Mouse (Mus musculus) erythroblast, embryonic 14.5 days (primary cell): ENCODE data around the gene Gm49361. TPM values are rescaled to one million over a fixed set of nuclear protein-coding genes. Genes with fewer than 3 reads are reported as not detected.
"Not testable (repeated sequence)": the region's sequence is repeated elsewhere in the genome, so short reads cannot be mapped to it uniquely, and the experiment has no call there.

Source experiments
- H3K27me3 ChIP-seq: 2 replicates; pipeline ENCODE4 v1.6.1; 2012; ENCODE audit warnings: inconsistent platforms; ENCODE audit not compliant: control insufficient read depth
- H3K36me3 ChIP-seq: 2 replicates; pipeline ENCODE4 v1.6.1; 2012; ENCODE audit warnings: mild to moderate bottlenecking, inconsistent platforms; ENCODE audit not compliant: control insufficient read depth
- H3K4me1 ChIP-seq: 2 replicates; pipeline ENCODE4 v1.6.1; 2012; ENCODE audit warnings: inconsistent platforms; ENCODE audit not compliant: control insufficient read depth
- H3K4me3 ChIP-seq: replicated peaks from 2 replicates; pipeline ENCODE3; 2012; ENCODE audit warnings: moderate library complexity, mild to moderate bottlenecking, inconsistent platforms
- H3K9me3 ChIP-seq: 2 replicates; pipeline ENCODE4 v1.6.1; 2012; ENCODE audit warnings: low read length, inconsistent platforms, mixed read lengths; ENCODE audit not compliant: control insufficient read depth
- GATA1 ChIP-seq: IDR thresholded peaks from 2 replicates; pipeline ENCODE4 v1.6.1; 2012; ENCODE audit warnings: low read length, inconsistent platforms, mixed read lengths
- TAL1 ChIP-seq: IDR thresholded peaks from 3 replicates; pipeline ENCODE4 v1.6.1; 2012; ENCODE audit warnings: low read length, inconsistent platforms, mixed read lengths
- polyA plus RNA-seq: library from polyadenylated mRNA; stranded (reverse); fragments of >175 nt; gene quantifications from 2 replicates; pipeline ENCODE4 v1.2.3, GENCODE M21; 2012

Gene Gm49361
- polyA plus RNA-seq, 1 experiment, result 0.20 TPM

DNA sequence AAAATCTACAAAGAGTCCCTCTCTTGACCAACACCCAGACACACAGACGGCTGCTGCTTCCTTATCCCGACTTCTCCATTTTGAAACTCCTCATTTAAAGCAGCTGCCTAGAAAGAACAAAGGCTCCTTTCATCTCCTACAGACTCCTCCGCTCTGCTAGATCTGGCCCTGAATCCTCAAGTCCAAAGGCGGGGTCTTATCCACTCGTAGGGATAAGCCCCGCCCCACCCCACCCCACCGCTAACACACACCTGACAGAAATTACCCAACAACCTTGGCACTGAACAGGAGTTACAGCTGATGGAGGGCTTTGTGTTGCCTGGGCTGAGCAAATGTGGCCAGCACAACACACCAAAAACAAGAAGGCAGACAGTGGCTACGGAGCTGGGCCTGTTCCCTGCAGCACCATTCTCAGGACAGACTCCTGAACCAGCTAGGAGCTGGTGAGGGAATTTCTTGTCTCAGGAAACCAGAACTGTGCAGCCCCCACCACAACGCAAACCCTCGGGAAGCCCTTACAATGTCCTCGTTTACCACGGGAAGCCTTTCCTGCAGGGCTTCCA, 43.9 kb downstream of the Gm49361 start:
- no peak overlapping the region for H3K4me3 ChIP-seq
- peaks cover 47% of the 10 kb centered on the region for H3K36me3 ChIP-seq
- peaks cover 14% of the 10 kb centered on the region for H3K4me1 ChIP-seq
- H3K27me3 ChIP-seq, result no peaks in the 10 kb centered on the region
- TF ChIP-seq TAL1, result no peak
- TF ChIP-seq GATA1, result no peak
- no peaks in the 10 kb centered on the region; the same call in 1 of the 2 replicates for H3K9me3 ChIP-seq

GRCm38 (mm10) chr14:57699461-57699970, 46.4 kb downstream of the Gm49361 start:
- H3K27me3 ChIP-seq, result no peaks in the 10 kb centered on the region
- H3K36me3 ChIP-seq, result peaks cover 58% of the 10 kb centered on the region
- no peak for TF ChIP-seq TAL1
- no peak for TF ChIP-seq GATA1
- H3K4me3 ChIP-seq, result no peak overlapping the region
- H3K4me1 ChIP-seq, result peaks cover 15% of the 10 kb centered on the region
- no peaks in the 10 kb centered on the region; the same call in 1 of the 2 replicates for H3K9me3 ChIP-seq

GRCm38 (mm10) chr14:57699016-57699415, 46.9 kb downstream of the Gm49361 start:
- Histone ChIP-seq H3K36me3 (peaks cover 63% of the 10 kb centered on the region), H3K4me1 (peaks cover 20% of the 10 kb centered on the region), H3K4me3 (no peak overlapping the region), H3K27me3 (no peaks in the 10 kb centered on the region), H3K9me3 (no peaks in the 10 kb centered on the region; the same call in 1 of the 2 replicates)
- TF ChIP-seq TAL1 (no peak), GATA1 (no peak)

DNA sequence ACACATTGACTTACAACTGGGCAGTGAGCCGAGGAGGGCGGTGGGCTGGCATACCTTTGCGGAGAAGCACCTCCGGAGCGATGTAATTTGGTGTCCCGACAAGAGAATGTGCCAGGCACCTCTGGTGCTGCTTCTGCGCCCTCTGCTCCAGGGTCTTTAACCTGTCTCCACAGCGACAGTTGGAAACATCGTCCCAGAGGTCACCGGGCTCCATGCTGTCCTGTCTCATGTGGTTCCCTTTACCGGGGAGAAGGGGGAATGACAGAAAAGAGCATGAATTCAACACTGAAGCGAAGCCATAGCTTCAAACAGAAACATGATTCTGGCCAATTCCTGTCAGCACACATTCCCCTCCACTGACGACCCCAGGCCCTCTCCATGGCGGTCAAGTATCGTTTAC, 49.8 kb downstream of the Gm49361 start:
- H3K9me3 ChIP-seq, result peaks cover 5% of the 10 kb centered on the region
- H3K4me3 ChIP-seq, result no peak overlapping the region
- peaks cover 78% of the 10 kb centered on the region for H3K36me3 ChIP-seq
- peaks cover 37% of the 10 kb centered on the region for H3K4me1 ChIP-seq
- no peaks in the 10 kb centered on the region for H3K27me3 ChIP-seq
- no peak for TF ChIP-seq TAL1
- no peak for TF ChIP-seq GATA1

DNA sequence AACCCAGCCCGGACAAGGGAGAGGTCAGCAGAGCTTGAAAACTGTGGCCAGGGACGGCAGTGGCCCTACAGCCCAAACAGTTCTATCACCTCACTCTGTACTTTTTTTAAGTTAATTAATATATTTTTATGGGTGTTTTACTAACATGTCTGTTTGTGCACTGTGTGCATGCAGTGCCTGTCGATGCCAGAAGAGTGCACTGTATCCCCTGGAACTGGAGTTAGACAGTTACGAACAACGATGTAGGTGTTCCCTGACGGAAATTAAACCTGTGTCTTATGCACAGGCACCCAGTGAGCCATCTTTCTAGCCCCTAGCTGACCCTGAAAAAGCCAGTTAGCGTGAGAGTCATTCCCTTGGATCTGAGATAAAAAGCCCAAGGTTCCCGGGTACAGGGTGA, 50.4 kb downstream of the Gm49361 start:
- H3K4me3 ChIP-seq, result no peak overlapping the region
- peaks cover 43% of the 10 kb centered on the region for H3K4me1 ChIP-seq
- H3K36me3 ChIP-seq, result peaks cover 81% of the 10 kb centered on the region
- H3K9me3 ChIP-seq, result peaks cover 5% of the 10 kb centered on the region
- TF ChIP-seq GATA1, result no peak
- no peak for TF ChIP-seq TAL1
- H3K27me3 ChIP-seq, result no peaks in the 10 kb centered on the region

DNA sequence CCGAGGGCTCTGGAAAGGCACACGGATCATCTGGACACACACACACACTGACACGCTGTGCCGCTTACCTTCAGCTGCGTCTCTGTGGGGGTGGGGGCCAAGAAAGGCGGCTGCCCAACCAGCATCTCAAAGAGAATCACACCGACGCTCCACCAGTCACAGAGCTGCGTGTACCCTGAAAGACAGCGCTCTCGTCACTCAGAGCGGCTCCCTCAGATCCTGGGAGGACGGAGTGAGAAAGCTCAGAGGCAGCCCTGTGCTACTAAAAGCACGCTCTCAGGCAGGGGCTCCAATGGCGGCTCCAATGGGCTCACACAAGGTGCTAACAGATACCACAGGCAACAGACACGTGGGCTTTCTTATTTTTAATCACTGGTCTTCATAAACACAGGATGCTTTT, 51.7 kb downstream of the Gm49361 start:
- peaks cover 75% of the 10 kb centered on the region for H3K36me3 ChIP-seq
- peaks cover 5% of the 10 kb centered on the region for H3K9me3 ChIP-seq
- H3K27me3 ChIP-seq, result no peaks in the 10 kb centered on the region
- TF ChIP-seq TAL1 (no peak), GATA1 (no peak)
- peaks cover 51% of the 10 kb centered on the region for H3K4me1 ChIP-seq
- no peak overlapping the region for H3K4me3 ChIP-seq

DNA sequence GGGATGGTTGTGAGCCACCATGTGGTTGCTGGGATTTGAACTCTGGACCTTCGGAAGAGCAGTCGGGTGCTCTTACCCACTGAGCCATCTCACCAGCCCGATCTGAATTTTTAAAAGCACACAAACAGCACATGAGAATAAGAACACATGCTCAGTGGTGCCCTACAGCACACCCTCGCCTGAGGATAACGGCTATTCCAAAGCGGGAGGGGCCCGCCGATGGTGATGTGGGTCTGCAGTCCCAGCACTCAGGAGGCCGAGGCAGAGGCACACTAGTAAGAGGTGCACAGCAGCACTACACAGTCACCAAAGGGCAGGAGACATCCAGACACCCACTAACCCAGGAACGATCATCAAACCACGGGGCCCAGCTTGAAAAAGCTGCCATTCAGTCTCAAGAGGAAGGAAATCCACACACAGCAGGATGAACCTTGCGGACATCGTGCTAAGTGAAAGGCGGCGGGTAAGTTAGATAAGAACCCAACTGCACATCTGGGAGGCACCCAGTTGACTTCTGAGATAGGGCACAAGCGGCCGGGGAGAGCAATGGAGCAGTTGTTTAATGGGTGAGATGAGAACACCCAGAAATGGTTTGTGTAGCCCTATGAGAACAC, 53.3 kb downstream of the Gm49361 start:
- Histone ChIP-seq H3K4me3 (peak overlapping the region; percentile 64), H3K9me3 (peaks cover 5% of the 10 kb centered on the region), H3K27me3 (no peaks in the 10 kb centered on the region), H3K4me1 (peaks cover 59% of the 10 kb centered on the region), H3K36me3 (peaks cover 69% of the 10 kb centered on the region)
- TF ChIP-seq GATA1 (peak; percentile 62), TAL1 (peak; percentile 54; the same call in 2 of the 3 replicates)

GRCm38 (mm10) chr14:57691316-57691715, 54.6 kb downstream of the Gm49361 start:
- no peak overlapping the region for H3K4me3 ChIP-seq
- no peaks in the 10 kb centered on the region for H3K27me3 ChIP-seq
- peaks cover 60% of the 10 kb centered on the region for H3K36me3 ChIP-seq
- peaks cover 61% of the 10 kb centered on the region for H3K4me1 ChIP-seq
- TF ChIP-seq GATA1, result no peak
- no peak for TF ChIP-seq TAL1
- H3K9me3 ChIP-seq, result peaks cover 5% of the 10 kb centered on the region

GRCm38 (mm10) chr14:57690681-57691080, 55.2 kb downstream of the Gm49361 start:
- no peak overlapping the region for H3K4me3 ChIP-seq
- no peaks in the 10 kb centered on the region for H3K27me3 ChIP-seq
- H3K36me3 ChIP-seq, result peaks cover 54% of the 10 kb centered on the region
- peaks cover 61% of the 10 kb centered on the region for H3K4me1 ChIP-seq
- TF ChIP-seq TAL1 (no peak), GATA1 (no peak)
- H3K9me3 ChIP-seq, result peaks cover 5% of the 10 kb centered on the region

DNA sequence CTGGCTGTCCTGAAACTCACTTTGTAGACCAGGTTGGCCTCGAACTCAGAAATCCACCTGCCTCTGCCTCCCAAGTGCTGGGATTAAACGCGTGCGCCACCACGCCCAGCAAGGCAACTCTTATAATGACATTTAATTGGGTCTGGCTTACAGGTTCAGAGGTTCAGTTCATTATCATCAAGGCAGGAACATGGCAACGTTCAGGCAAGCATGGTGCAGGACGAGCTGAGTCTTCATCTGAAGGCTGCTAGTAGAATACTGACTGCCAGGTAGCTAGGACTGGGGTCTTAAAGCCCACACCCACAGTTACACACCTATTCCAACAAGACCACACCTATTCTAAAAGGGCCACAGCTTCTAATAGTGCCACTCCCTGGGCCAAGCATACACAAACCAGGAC, 57.8 kb downstream of the Gm49361 start:
- Histone ChIP-seq H3K36me3 (peaks cover 30% of the 10 kb centered on the region), H3K4me1 (peaks cover 48% of the 10 kb centered on the region)
- not testable (repeated sequence) for H3K27me3 ChIP-seq, H3K4me3 ChIP-seq, H3K9me3 ChIP-seq
